Mouse (Mus musculus): ENCODE data around the gene Mettl27.
"Not testable (repeated sequence)": the region's sequence is repeated elsewhere in the genome, so short reads cannot be mapped to it uniquely, and the experiment has no call there.

Gene Mettl27

GRCm38 (mm10) chr5:134921106-134921505 lies 11.1 kb upstream of the Mettl27 start:
- DNase-seq = no peak

- no peak for DNase-seq
Observed at GRCm38 (mm10) chr5:134923141-134923540, 9.0 kb upstream of the Mettl27 start.

- no peak for DNase-seq
Observed at GRCm38 (mm10) chr5:134926726-134927125, 5.4 kb upstream of the Mettl27 start.

GRCm38 (mm10) chr5:134929988-134930387 lies 2.2 kb upstream of the Mettl27 start:
- no peak for DNase-seq

- DNase-seq = peak; percentile 64
Observed at GRCm38 (mm10) chr5:134932903-134933276, 722 bp downstream of the Mettl27 start.

- DNase-seq = no peak
Observed at GRCm38 (mm10) chr5:134933281-134933680, 1.1 kb downstream of the Mettl27 start.

- DNase-seq = not testable (repeated sequence)
Observed at GRCm38 (mm10) chr5:134933686-134934085, 1.5 kb downstream of the Mettl27 start.

GRCm38 (mm10) chr5:134934666-134935065 lies 2.5 kb downstream of the Mettl27 start:
- DNase-seq = no peak

- DNase-seq = no peak
Observed at GRCm38 (mm10) chr5:134936051-134936450, 3.9 kb downstream of the Mettl27 start.

GRCm38 (mm10) chr5:134936626-134937185 lies 4.5 kb downstream of the Mettl27 start:
- no peak for DNase-seq

- no peak for DNase-seq
Observed at GRCm38 (mm10) chr5:134939069-134939468, 6.9 kb downstream of the Mettl27 start.

GRCm38 (mm10) chr5:134939554-134939953 lies 7.4 kb downstream of the Mettl27 start:
- DNase-seq = not testable (repeated sequence)

- peak; percentile 39 for DNase-seq
Observed at GRCm38 (mm10) chr5:134941472-134942209, 9.5 kb downstream of the Mettl27 start.

GRCm38 (mm10) chr5:134942740-134943139 lies 10.6 kb downstream of the Mettl27 start:
- peak; percentile 35 for DNase-seq

GRCm38 (mm10) chr5:134944179-134944578 lies 12.0 kb downstream of the Mettl27 start:
- DNase-seq = no peak

GRCm38 (mm10) chr5:134945266-134945959 lies 13.2 kb downstream of the Mettl27 start:
- no peak for DNase-seq

- DNase-seq = no peak
Observed at GRCm38 (mm10) chr5:134946063-134946856, 14.1 kb downstream of the Mettl27 start.

- DNase-seq = peak; percentile 68
Observed at GRCm38 (mm10) chr5:134946857-134947255, 14.7 kb downstream of the Mettl27 start, which contains the start of gene Cldn4. Cldn4 (minus strand) TSS chr5:134946934.

GRCm38 (mm10) chr5:134947420-134948084 lies 15.4 kb downstream of the Mettl27 start:
- DNase-seq = no peak

- DNase-seq = no peak
Observed at GRCm38 (mm10) chr5:134948085-134948439, 15.9 kb downstream of the Mettl27 start.

GRCm38 (mm10) chr5:134951053-134951884 lies 19.1 kb downstream of the Mettl27 start:
- DNase-seq = peak; percentile 49

- no peak for DNase-seq
Observed at GRCm38 (mm10) chr5:134955491-134955890, 23.3 kb downstream of the Mettl27 start.
